Mouse (Mus musculus): ENCODE measurements around the gene Ppp1r15b. TPM values are rescaled to one million over a fixed set of nuclear protein-coding genes. Genes with fewer than 3 reads are reported as not detected.

Gene Ppp1r15b
- polyA plus RNA-seq, 2 experiments, result 26.9 to 33.4 TPM

DNA sequence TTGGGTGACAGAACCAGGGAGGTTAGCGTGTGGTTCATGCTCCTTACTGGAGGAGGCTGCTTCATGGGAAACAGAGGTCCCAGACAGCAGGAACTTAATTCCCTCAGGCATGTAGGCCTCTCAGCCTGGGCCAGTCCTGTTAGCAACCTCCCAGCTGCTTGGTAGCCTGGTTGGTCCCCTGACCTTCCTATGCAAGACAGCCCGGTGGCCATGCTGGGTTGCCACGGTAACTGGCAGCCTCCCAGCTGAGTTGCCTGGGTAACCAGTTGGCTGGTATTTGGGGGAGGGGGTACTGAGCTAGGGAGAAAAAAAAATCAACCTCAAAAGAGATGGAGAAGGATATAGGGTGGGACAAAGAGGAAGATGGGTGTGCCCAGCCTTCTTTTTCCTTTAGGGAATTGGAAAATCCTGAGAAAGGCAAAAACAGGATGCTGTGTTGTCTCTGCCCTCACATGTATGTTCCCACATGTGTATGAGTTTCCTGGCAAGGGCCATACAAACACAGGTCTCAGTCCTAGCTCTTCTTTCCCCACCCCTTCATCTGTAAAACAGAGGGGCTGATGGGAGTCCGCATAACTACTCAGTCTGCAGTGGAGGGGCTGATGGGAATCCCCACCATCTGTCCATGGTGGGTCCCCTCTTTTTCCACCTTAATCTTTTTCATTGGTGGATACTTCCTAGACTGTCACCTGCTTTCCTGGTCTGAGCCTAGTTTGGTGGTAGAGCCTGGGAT lies 57.2 kb downstream of the Ppp1r15b start:
- no peaks in the 10 kb centered on the region for H3K9me3 ChIP-seq (ENCODE audit: control insufficient read depth, low read length)
- H3K36me3 ChIP-seq (replicated peaks; ENCODE audit: control insufficient read depth, insufficient read depth, low read depth), result no peaks in the 10 kb centered on the region
- H3K4me3 ChIP-seq (ENCODE audit: insufficient read depth in 1 of 2, low read depth in 2 of 2, low read length in 2 of 2), result no peak overlapping the region
- DNase-seq (ENCODE audit: low read depth in 3 of 3, low spot score in 3 of 3) (no peak), ATAC-seq (ENCODE audit: insufficient read depth) (no peak)
- H3K27ac ChIP-seq, result no peak overlapping the region
- 0 out of 4 replicates have a peak, but pooled peaks cover 0 to 7% of the 10 kb centered on the region in 2 experiments for H3K4me1 ChIP-seq (replicated peaks; ENCODE audit: control insufficient read depth in 2 of 2, insufficient read depth in 2 of 2, low read length in 1 of 2)
- 34% methylated on average over 4 of the region's 4 CpGs for WGBS (ENCODE audit: insufficient replicate concordance)
- no peak overlapping the region for H3K9ac ChIP-seq (replicated peaks)
- peaks cover 6% of the 10 kb centered on the region for H3K27me3 ChIP-seq (ENCODE audit: control insufficient read depth, insufficient read depth, low read length)
- no peak overlapping the region for H3K4me2 ChIP-seq (ENCODE audit: low read depth)
- no peak for TF ChIP-seq EP300 (IDR thresholded peaks at IDR 0.05; ENCODE audit: low read depth)
- no peak for TF ChIP-seq CTCF (IDR thresholded peaks at IDR 0.05; ENCODE audit: low read depth)

DNA sequence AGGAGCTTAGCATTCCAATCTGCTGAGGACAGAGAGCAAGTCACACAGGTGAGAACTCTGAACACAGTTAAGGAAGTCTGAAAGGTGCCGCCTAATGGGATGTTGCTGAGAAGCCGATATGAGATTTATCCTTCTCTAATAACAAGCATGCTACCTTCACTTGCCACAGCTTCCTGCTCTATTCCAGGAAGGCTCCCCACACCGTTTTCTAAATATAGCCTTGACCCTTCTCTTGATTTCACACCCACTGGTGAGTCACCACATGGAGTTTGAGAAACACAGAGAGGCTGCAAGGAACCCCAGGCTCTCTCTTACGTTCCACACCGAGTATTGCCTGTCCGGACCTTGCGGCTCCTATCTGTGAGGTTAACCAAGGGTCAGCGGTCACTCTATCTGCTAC lies 57.8 kb downstream of the Ppp1r15b start:
- Histone ChIP-seq H3K9me3 (ENCODE audit: control insufficient read depth, low read length) (no peaks in the 10 kb centered on the region), H3K27me3 (ENCODE audit: control insufficient read depth, insufficient read depth, low read length) (peaks cover under 1% of the 10 kb centered on the region; the same call in 1 of the 2 replicates), H3K27ac (no peak overlapping the region), H3K4me2 (ENCODE audit: low read depth) (no peak overlapping the region), H3K4me1 (replicated peaks; ENCODE audit: control insufficient read depth in 2 of 2, insufficient read depth in 2 of 2, low read length in 1 of 2) (0 out of 4 replicates have a peak, but pooled peaks cover 0 to 7% of the 10 kb centered on the region in 2 experiments), H3K9ac (replicated peaks) (no peak overlapping the region), H3K4me3 (ENCODE audit: insufficient read depth in 1 of 2, low read depth in 2 of 2, low read length in 2 of 2) (no peak overlapping the region), H3K36me3 (replicated peaks; ENCODE audit: control insufficient read depth, insufficient read depth, low read depth) (no peaks in the 10 kb centered on the region)
- WGBS (ENCODE audit: insufficient replicate concordance), result 66% methylated on average over 8 of the region's 8 CpGs
- TF ChIP-seq CTCF (IDR thresholded peaks at IDR 0.05; ENCODE audit: low read depth) (no peak), EP300 (IDR thresholded peaks at IDR 0.05; ENCODE audit: low read depth) (no peak)
- ATAC-seq (ENCODE audit: insufficient read depth) (no peak), DNase-seq (ENCODE audit: low read depth in 3 of 3, low spot score in 3 of 3) (no peak)

Other genes starting within 250 kb of the Ppp1r15b start
- gene Mdm4, start 100.6 kb upstream of the Ppp1r15b start, polyA plus RNA-seq (2012; rRNA removed), result 21.6 and 25.9 TPM in 2 replicates
- 11.6 and 14.4 TPM in 2 replicates for gene Mdm4, start 100.6 kb upstream of the Ppp1r15b start, polyA plus RNA-seq (2014; fragmentation: Nextera tagmentation; extraction: Ambion mirVana)
- gene Pik3c2b, start 85.5 kb upstream of the Ppp1r15b start, polyA plus RNA-seq (2012; rRNA removed), result 0.76 and 0.83 TPM in 2 replicates
- gene Pik3c2b, start 85.5 kb upstream of the Ppp1r15b start, polyA plus RNA-seq (2014; fragmentation: Nextera tagmentation; extraction: Ambion mirVana), result 0.48 and 0.75 TPM in 2 replicates
- gene Plekha6, start 33.1 kb downstream of the Ppp1r15b start, polyA plus RNA-seq (2012; rRNA removed), result 2.1 and 2.3 TPM in 2 replicates
- gene Plekha6, start 33.1 kb downstream of the Ppp1r15b start, polyA plus RNA-seq (2014; fragmentation: Nextera tagmentation; extraction: Ambion mirVana), result 0.81 and 1.3 TPM in 2 replicates
- 2.8 and 3.3 TPM in 2 replicates for gene Golt1a, start 178.7 kb downstream of the Ppp1r15b start, polyA plus RNA-seq (2012; rRNA removed)
- gene Golt1a, start 178.7 kb downstream of the Ppp1r15b start, polyA plus RNA-seq (2014; fragmentation: Nextera tagmentation; extraction: Ambion mirVana), result 8.0 and 9.1 TPM in 2 replicates
- gene Kiss1, start 190.7 kb downstream of the Ppp1r15b start, polyA plus RNA-seq (2012; rRNA removed), result not detected in 2 replicates
- gene Kiss1, start 190.7 kb downstream of the Ppp1r15b start, polyA plus RNA-seq (2014; fragmentation: Nextera tagmentation; extraction: Ambion mirVana), result not detected in 2 replicates
- gene Ren1, start 219.4 kb downstream of the Ppp1r15b start, polyA plus RNA-seq (2012; rRNA removed), result 0.41 and 0.50 TPM in 2 replicates
- 0.57 and 0.90 TPM in 2 replicates for gene Ren1, start 219.4 kb downstream of the Ppp1r15b start, polyA plus RNA-seq (2014; fragmentation: Nextera tagmentation; extraction: Ambion mirVana)
- gene Etnk2, start 232.4 kb downstream of the Ppp1r15b start, polyA plus RNA-seq (2012; rRNA removed), result 3.4 and 3.7 TPM in 2 replicates
- gene Etnk2, start 232.4 kb downstream of the Ppp1r15b start, polyA plus RNA-seq (2014; fragmentation: Nextera tagmentation; extraction: Ambion mirVana), result 4.9 and 5.5 TPM in 2 replicates

All from liver, embryonic 14.5 days (tissue).